Mouse (Mus musculus): Measurements from ENCODE around the gene Tmed10.

GRCm38 (mm10) chr12:85380308-85380707, 5.7 kb upstream of the Tmed10 start:
- no peak for TF ChIP-seq CTCF (IDR thresholded peaks at IDR 0.05; ENCODE audit: low read depth)
- no peak for TF ChIP-seq EP300 (IDR thresholded peaks at IDR 0.05; ENCODE audit: low read depth)
